In genomic region chr9:95688064-95688463, GRCm38 (mm10) we compare ENCODE assay signal across 10 mouse cellular contexts. TPM values are rescaled to one million over a fixed set of nuclear protein-coding genes. Genes with fewer than 3 reads are reported as not detected.
DNase-seq lines count a peak whose midpoint lies in the region; ATAC-seq lines count a peak whose summit lies in the region.
"Had no signal": no experiment of that assay in that cellular context is flagged by ENCODE, and none has a peak within 500 bp of the region (broad histone marks: within the 10 kb centered on the region; RNA-seq: fewer than 3 reads in every experiment).

No protein-coding gene starts in this region.

- H3K4me2 ChIP-seq in liver, embryonic 12.5 days: no peak overlapping the region
- H3K4me2 ChIP-seq in hindbrain, embryonic 12.5 days (replicated peaks): no peak overlapping the region
- H3K4me2 ChIP-seq: lung, embryonic 15.5 days; stomach, embryonic 15.5 days had no signal

- no peak for ATAC-seq in liver, embryonic 12.5 days
- ATAC-seq in hindbrain, embryonic 12.5 days (ENCODE audit: low FRiP score): no peak

- H3K9me3 ChIP-seq in liver, embryonic 12.5 days (replicated peaks): no peaks in the 10 kb centered on the region
- no peaks in the 10 kb centered on the region for H3K9me3 ChIP-seq in hindbrain, embryonic 12.5 days (replicated peaks)
- H3K9me3 ChIP-seq: lung, embryonic 15.5 days; stomach, embryonic 15.5 days had no signal

- no peak overlapping the region for H3K9ac ChIP-seq in liver, embryonic 12.5 days
- no peak overlapping the region for H3K9ac ChIP-seq in hindbrain, embryonic 12.5 days
- H3K9ac ChIP-seq: lung, embryonic 15.5 days; stomach, embryonic 15.5 days had no signal

- H3K36me3 ChIP-seq in liver, embryonic 12.5 days: no peaks in the 10 kb centered on the region
- H3K36me3 ChIP-seq in splenic B cell, adult 2 months (ENCODE audit: control insufficient read depth, insufficient read depth, low read length, poor library complexity, severe bottlenecking): no peaks in the 10 kb centered on the region
- no peaks in the 10 kb centered on the region for H3K36me3 ChIP-seq in hindbrain, embryonic 12.5 days
- H3K36me3 ChIP-seq: lung, embryonic 15.5 days; stomach, embryonic 15.5 days had no signal

- peak; percentile 12 to 72 for DNase-seq in adrenal gland, adult (ENCODE audit: inconsistent age in 2 of 2, low spot score in 1 of 2)
- DNase-seq in adrenal gland, adult 8-10 months: no peak
- peak; percentile 22 for DNase-seq in liver
- DNase-seq in adrenal gland, postnatal 36 days: peak; percentile 46 to 60
- peak; percentile 52 to 63 for DNase-seq in heart, postnatal 14 days
- peak; percentile 17 for DNase-seq in splenic B cell, adult 2 months (ENCODE audit: low read depth, low spot score)

- H3K27me3 ChIP-seq in liver, embryonic 12.5 days (replicated peaks): no peaks in the 10 kb centered on the region
- no peaks in the 10 kb centered on the region for H3K27me3 ChIP-seq in splenic B cell, adult 2 months (ENCODE audit: control insufficient read depth, insufficient read depth, low read length, poor library complexity, severe bottlenecking)
- no peaks in the 10 kb centered on the region for H3K27me3 ChIP-seq in hindbrain, embryonic 12.5 days
- H3K27me3 ChIP-seq: lung, embryonic 15.5 days; stomach, embryonic 15.5 days had no signal

- WGBS in liver, embryonic 12.5 days (ENCODE audit: insufficient replicate concordance): 35% methylated on average over 3 of the region's 3 CpGs
- WGBS in hindbrain, embryonic 12.5 days: 65% methylated on average over 3 of the region's 3 CpGs

- H3K4me1 ChIP-seq in liver, embryonic 12.5 days: no peaks in the 10 kb centered on the region
- H3K4me1 ChIP-seq in hindbrain, embryonic 12.5 days: no peaks in the 10 kb centered on the region; the same call in 1 of the 2 replicates
- H3K4me1 ChIP-seq: lung, embryonic 15.5 days; stomach, embryonic 15.5 days had no signal

- no peak overlapping the region for H3K4me3 ChIP-seq in liver, embryonic 12.5 days
- H3K4me3 ChIP-seq in hindbrain, embryonic 12.5 days: no peak overlapping the region
- H3K4me3 ChIP-seq: lung, embryonic 15.5 days; stomach, embryonic 15.5 days had no signal

- no peak overlapping the region for H3K27ac ChIP-seq in liver, embryonic 12.5 days
- no peak overlapping the region for H3K27ac ChIP-seq in hindbrain, embryonic 12.5 days
- H3K27ac ChIP-seq: lung, embryonic 15.5 days; stomach, embryonic 15.5 days had no signal

- intact Hi-C loops in heart, postnatal 14 days (cut with DNase I): loop anchor here (5.0 kb wide), 2 partner anchors 71 to 146 kb away; no protein-coding TSS in a partner anchor

RNA-seq across cellular contexts. Expression of gene Pcolce2, which starts 50.7 kb away (rescaled TPM):
- total RNA-seq in adrenal gland, adult 8-10 months (2022): 1 to 10 TPM; 3.0 to 9.3 (median 6.2) TPM
- polyA plus RNA-seq in liver, embryonic 12.5 days (2016; fragmentation: Nextera tagmentation; extraction: Ambion mirVana): 10.1 and 12.1 TPM in 2 replicates
- 1 to 10 TPM; 5.8 to 6.1 TPM for total RNA-seq in adrenal gland, postnatal 36 days (2021)
- 10 to 100 TPM; 24.3 to 25.1 TPM for total RNA-seq in heart, postnatal 14 days (2021)
- polyA plus RNA-seq in hindbrain, embryonic 12.5 days (2016; fragmentation: Nextera tagmentation; extraction: Ambion mirVana): 2.6 and 4.7 TPM in 2 replicates
